Mouse (Mus musculus) Patski (cell line): ENCODE results near the gene Cfap70. TPM values are rescaled to one million over a fixed set of nuclear protein-coding genes. Genes with fewer than 3 reads are reported as not detected.

Experiments used
- ATAC-seq: fragments of 100-300 bp; one replicate; pipeline ENCODE4 v1.8.0; 2021
- CTCF ChIA-PET: fragments of 350-600 bp; sonication (Branson Sonifier 250); formaldehyde crosslinking; loops from one replicate; lab custom pipeline; 2022; ENCODE audit warnings: inconsistent platforms; lab: Charles Lee
- POLR2A ChIA-PET: fragments of 350-600 bp; sonication (Branson Sonifier 250); formaldehyde crosslinking; loops from one replicate; lab custom pipeline; 2022; ENCODE audit warnings: antibody characterized with exemption, inconsistent platforms; lab: Charles Lee
- DNase-seq: peaks from one replicate; pipeline ENCODE4 v3.0.0-alpha.2; 2011; ENCODE audit warnings: low read depth, low spot score
- H3K27me3 ChIP-seq: fragments of 371-371 bp; one replicate; pipeline ENCODE4 v1.5.1; 2021
- CTCF ChIP-seq: fragments of 100-300 bp; IDR thresholded peaks from one replicate; pipeline ENCODE4 v1.5.1; 2021
- in situ Hi-C: fragments of 300-500 bp; cut with MboI; formaldehyde crosslinking; loops from 3 replicates; pipeline ENCODE4 v1.11.1; 2018; ENCODE audit warnings: low pct_unique_long_range_greater_than_20kb, mixed read lengths
- polyA plus RNA-seq: library from polyadenylated mRNA; unstranded; gene quantifications from one replicate; pipeline ENCODE4 v1.2.3, GENCODE M21; 2021

The Cfap70 gene
- polyA plus RNA-seq, 1 experiment from 2014 or later = 0.15 TPM

GRCm38 (mm10) chr14:20379753-20380430 is 72.1 kb downstream of the Cfap70 start:
- in situ Hi-C loops = no loop called here
- ChIA-PET CTCF (interaction anchor here (0.9 to 3.4 kb wide), 7 partner anchors 9 to 40 kb away, joined by 3 to 20 read pairs (median 4); partner anchors contain the start of genes Dnajc9, Fam149b and Mrps16), POLR2A (interaction anchor here (1.1 kb wide), 1 partner anchor 8 kb away, joined by 3 read pairs; the partner anchor contains the start of gene Dnajc9)
- no peak for TF ChIP-seq CTCF
- ATAC-seq (no peak), DNase-seq (no peak)
- H3K27me3 ChIP-seq = no peaks in the 10 kb centered on the region

DNA sequence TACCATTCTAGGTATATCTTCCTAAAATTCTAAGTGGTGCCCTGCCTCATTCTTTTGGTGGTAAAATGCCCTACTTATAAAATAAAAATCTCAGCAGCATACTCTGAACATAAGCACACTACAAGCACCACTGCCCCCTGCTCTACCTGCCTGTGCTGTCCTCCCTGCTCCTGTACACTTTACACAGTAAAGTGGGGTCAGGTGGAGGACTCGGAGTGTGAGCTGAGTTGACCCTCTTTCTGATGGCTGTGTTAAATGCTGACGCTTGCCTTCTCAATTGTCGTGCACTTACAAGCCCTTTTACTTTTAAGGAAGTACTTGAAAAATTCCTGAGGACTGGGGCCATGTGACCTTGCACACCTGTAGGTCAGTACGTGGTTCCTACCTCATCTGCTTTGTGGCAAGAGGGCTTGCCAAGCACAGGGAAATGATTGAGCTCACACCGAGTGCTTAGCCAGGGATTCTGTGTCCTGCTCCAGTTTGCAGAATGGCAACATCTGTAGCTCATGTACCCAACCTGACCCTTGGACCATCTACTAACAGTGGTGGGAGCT is 72.9 kb downstream of the Cfap70 start:
- no peak for ATAC-seq
- ChIA-PET POLR2A (interaction anchor here (1.1 kb wide), 1 partner anchor 9 kb away, joined by 3 read pairs; the partner anchor contains the start of gene Dnajc9), CTCF (interaction anchor here (0.9 to 3.4 kb wide), 9 partner anchors 9 to 162 kb away, joined by 3 to 20 read pairs (median 4); partner anchors contain the start of genes Dnajc9, Fam149b and Mrps16)
- in situ Hi-C loops = no loop called here
- no peak for TF ChIP-seq CTCF
- H3K27me3 ChIP-seq = no peaks in the 10 kb centered on the region
- DNase-seq = no peak

DNA sequence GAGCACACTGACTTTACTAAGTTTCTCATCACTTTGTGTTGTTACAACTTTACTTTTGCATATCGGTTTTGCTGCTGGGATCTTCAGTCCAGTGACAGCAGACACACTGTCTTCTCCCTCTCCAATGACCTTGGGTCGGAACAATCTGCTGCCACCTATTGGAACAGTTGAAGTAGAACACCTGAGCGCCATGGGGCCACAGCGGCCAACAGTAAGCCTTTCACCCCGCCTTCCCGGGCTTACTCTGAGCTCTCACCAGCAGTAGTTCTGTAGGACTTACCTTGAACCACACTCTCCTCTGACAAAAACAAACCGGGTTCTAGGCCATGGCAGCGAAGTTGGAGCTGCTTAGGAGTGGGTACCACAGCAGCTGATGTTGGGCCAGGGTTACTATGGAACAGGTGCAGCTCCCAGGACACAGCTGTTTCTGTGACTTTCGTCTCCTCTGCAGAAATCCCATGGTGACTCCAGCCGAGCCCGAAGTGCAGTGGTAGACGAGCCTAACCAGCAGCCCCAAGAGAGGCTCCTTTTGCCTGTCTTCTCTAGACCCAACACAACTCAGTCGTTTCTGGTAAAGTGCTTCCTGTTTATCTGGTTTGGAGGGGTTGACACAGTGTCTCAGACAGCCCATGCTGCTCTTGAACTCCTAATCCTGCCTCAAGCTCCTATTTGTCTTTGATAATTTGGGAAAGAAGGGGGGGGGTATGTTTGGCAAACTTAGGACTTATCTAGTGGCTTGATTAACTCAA is 73.5 kb downstream of the Cfap70 start:
- in situ Hi-C loops = no loop called here
- DNase-seq (no peak), ATAC-seq (peak; percentile 82)
- ChIA-PET CTCF (interaction anchor here (1.0 to 3.4 kb wide), 9 partner anchors 10 to 163 kb away, joined by 3 to 20 read pairs (median 5); partner anchors contain the start of genes Dnajc9, Ecd, Fam149b and Mrps16), POLR2A (no interaction called here)
- TF ChIP-seq CTCF = peak; percentile 75
- no peaks in the 10 kb centered on the region for H3K27me3 ChIP-seq

DNA sequence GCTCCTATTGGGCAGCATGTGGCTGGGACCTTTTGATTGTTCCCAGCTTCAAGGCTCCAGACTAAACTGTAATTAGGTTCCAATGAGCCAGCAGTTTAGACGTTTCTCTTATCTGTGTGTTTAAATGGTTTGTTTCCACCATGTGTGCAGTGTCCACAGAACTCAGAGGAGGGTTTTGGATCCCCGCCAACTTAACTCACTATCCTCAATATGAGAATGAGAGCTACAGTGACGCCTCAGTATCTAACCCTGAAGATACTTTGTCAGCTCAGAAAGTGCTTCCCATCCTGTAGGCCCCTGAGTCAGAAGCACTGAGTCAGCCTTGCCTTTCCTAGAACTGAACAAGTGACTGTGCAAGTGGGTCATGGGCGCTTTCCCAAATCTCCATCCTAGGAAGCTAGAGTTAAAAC is 74.9 kb downstream of the Cfap70 start:
- TF ChIP-seq CTCF = no peak
- ATAC-seq (no peak), DNase-seq (no peak)
- in situ Hi-C loops = no loop called here
- H3K27me3 ChIP-seq = no peaks in the 10 kb centered on the region
- ChIA-PET CTCF (interaction anchor here (1.3 to 2.8 kb wide), 4 partner anchors 8 to 29 kb away, joined by 4 to 12 read pairs (median 8); partner anchors contain the start of genes Ecd and Fam149b), POLR2A (interaction anchor here (1.4 kb wide), 1 partner anchor 9 kb away, joined by 3 read pairs; no protein-coding TSS in a partner anchor)

DNA sequence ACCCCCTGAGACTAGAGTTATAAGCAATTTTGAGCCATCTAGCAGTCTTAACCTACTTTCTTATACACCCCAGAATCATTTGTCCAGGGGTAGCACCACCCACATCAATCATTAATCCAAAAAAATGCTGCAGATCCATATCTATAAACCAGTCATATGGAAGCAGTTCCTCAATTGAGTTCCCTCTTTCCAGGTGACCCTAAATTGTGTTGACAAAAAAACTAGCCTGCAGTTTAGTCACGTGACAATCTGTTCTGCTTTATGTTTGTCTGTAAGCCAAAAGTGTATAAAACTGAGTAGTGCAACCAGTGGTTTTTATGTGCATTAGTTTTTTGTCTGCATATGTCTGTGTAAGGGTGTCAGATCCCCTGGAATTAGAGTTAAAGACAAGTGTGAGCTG is 80.2 kb downstream of the Cfap70 start:
- no peak for TF ChIP-seq CTCF
- no peak for DNase-seq
- no peaks in the 10 kb centered on the region for H3K27me3 ChIP-seq
- POLR2A ChIA-PET = interaction anchor here (0.7 kb wide), 1 partner anchor 25 kb away, joined by 3 read pairs; no protein-coding TSS in a partner anchor
- no peak for ATAC-seq
- CTCF ChIA-PET = interaction anchor here (1.0 to 1.2 kb wide), 2 partner anchors 16 to 32 kb away, joined by 3 read pairs; no protein-coding TSS in a partner anchor
- in situ Hi-C loops = no loop called here

DNA sequence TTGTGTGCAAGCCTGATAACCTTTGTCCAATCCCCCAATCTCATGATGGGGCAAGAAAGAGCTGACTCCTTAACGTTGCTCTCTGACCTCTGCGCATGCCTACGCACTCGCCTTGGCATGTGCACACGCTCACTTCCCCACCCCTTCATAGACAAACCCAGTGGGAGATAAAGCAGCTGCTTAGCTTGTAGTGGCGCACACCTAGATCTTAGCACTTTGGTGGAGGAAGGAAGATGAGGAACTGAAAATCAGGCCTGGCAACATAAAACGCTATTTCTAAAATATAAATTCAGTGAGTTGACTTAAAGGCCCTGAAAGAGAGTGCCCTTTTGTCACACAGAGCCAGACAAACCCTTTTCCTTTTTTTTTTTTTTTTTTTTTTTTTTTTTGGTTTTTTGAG is 81.2 kb downstream of the Cfap70 start:
- no peak for DNase-seq
- in situ Hi-C loops = no loop called here
- POLR2A ChIA-PET = no interaction called here
- ATAC-seq = no peak
- CTCF ChIA-PET = interaction anchor here (1.0 to 1.8 kb wide), 2 partner anchors 9 to 31 kb away, joined by 3 to 4 read pairs; no protein-coding TSS in a partner anchor
- no peaks in the 10 kb centered on the region for H3K27me3 ChIP-seq
- TF ChIP-seq CTCF = no peak

DNA sequence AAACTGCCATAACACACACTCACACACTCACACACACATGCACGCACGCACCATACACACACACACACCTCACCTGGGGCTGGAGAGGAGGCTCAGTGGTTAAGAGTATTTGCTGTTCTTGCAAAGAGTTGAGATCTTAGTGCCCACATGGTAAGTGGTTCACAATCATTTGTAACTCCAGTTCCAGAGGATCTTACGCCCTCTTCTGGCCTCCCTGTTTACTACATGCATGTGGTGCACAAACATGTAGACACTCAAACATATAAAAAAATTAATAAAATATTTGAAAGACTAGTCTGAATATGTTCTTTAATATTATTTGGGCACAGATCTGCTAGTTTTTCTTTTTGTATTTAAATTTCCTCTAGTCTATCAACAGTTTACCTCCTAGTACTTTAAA is 83.8 kb downstream of the Cfap70 start:
- peak; percentile 44 for TF ChIP-seq CTCF
- CTCF ChIA-PET = interaction anchor here (0.8 to 1.1 kb wide), 2 partner anchors 9 to 45 kb away, joined by 3 to 6 read pairs; no protein-coding TSS in a partner anchor
- no peaks in the 10 kb centered on the region for H3K27me3 ChIP-seq
- DNase-seq (no peak), ATAC-seq (no peak)
- in situ Hi-C loops = no loop called here
- POLR2A ChIA-PET = no interaction called here

GRCm38 (mm10) chr14:20363230-20363629 is 88.8 kb downstream of the Cfap70 start:
- H3K27me3 ChIP-seq = no peaks in the 10 kb centered on the region
- DNase-seq (no peak), ATAC-seq (no peak)
- in situ Hi-C loops = no loop called here
- ChIA-PET CTCF (interaction anchor here (0.9 kb wide), 1 partner anchor 30 kb away, joined by 3 read pairs; the partner anchor contains the start of gene Mrps16), POLR2A (no interaction called here)
- TF ChIP-seq CTCF = no peak

- peak; percentile 91 for TF ChIP-seq CTCF
- H3K27me3 ChIP-seq = no peaks in the 10 kb centered on the region
- ChIA-PET CTCF (interaction anchor here (0.7 to 3.6 kb wide), 6 partner anchors 8 to 49 kb away, joined by 3 to 12 read pairs (median 5); no protein-coding TSS in a partner anchor), POLR2A (interaction anchor here (0.5 to 1.1 kb wide), 3 partner anchors 10 to 68 kb away, joined by 3 to 4 read pairs (median 3); no protein-coding TSS in a partner anchor)
- DNase-seq = peak; percentile 87
- in situ Hi-C loops = no loop called here
- peak; percentile 85 for ATAC-seq
Measured at GRCm38 (mm10) chr14:20347991-20348541, 104.0 kb downstream of the Cfap70 start, which contains the start of the genes Ecd and Fam149b. TSS of gene Ecd (minus strand) at chr14:20348121. TSS of gene Fam149b (plus strand) at chr14:20348162.
